Mouse (Mus musculus) bone marrow macrophage, adult 2 months (primary cell): ENCODE measurements around the gene Triobp.

ENCODE experiments used
- CTCF ChIP-seq: IDR thresholded peaks from 2 replicates; pipeline ENCODE4 v1.5.1; 2012; ENCODE audit warnings: low read depth, mild to moderate bottlenecking, low read length, moderate library complexity
- POLR2A ChIP-seq: IDR thresholded peaks from 2 replicates; pipeline ENCODE4 v1.6.1; 2012; ENCODE audit warnings: mild to moderate bottlenecking, low read depth, low read length, borderline replicate concordance

DNA sequence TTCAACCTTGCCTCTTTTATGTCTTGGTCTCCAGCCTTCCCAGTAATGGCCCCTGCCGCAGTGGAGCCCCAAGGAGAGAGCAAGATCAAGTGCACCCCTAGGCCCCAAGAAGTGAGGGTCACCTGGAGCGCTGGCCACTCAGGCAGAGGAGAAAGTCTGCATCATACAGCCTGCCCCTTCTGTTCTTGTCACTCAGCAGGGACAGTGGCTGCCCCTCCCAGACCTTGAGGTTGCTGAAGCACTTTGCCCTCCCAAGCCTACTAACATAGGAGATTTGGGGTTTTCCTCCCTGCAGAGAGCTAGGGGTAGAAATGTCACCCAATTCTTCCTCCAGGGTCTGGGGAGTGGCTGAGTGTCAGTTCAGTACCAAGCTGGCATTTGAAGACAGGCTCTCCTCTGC, 104.8 kb downstream of the Triobp start:
- no peak for TF ChIP-seq CTCF
- TF ChIP-seq POLR2A, result no peak
